ENCODE assay signal across 18 mouse cellular contexts in the genomic region with DNA sequence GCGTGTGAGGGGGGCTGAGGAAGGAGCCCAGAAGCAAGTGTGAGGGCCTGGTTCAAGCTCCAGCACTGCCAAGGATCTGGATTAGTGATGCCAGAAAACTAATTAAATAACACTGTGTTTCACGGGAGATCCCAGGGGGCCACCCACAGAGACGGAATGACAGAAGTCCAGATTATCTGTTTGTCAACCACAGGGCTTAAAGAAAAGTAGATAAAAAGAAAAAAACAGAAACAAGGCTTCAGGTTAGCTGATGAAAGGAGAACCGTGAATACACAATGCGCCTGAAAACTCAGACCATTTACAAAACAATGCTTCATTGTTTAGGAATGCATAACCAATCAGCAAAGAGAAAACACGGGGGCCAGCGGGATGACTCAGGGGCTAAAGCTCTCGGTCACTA. TPM values are rescaled to one million over a fixed set of nuclear protein-coding genes. Genes with fewer than 3 reads are reported as not detected.
DNase-seq lines count a peak whose midpoint lies in the region; ATAC-seq lines count a peak whose summit lies in the region.
"Had no signal": no experiment of that assay in that cellular context is flagged by ENCODE, and none has a peak within 500 bp of the region (broad histone marks: within the 10 kb centered on the region; RNA-seq: fewer than 3 reads in every experiment).

No protein-coding gene starts in this region.

- 0 out of 2 replicates have a peak, but pooled peaks cover 2% of the 10 kb centered on the region for H3K4me1 ChIP-seq in forebrain, embryonic 11.5 days (replicated peaks; ENCODE audit: control insufficient read depth, insufficient read depth, low read length)
- no peaks in the 10 kb centered on the region for H3K4me1 ChIP-seq in forebrain, embryonic 15.5 days
- peaks cover 6% of the 10 kb centered on the region; the same call in 1 of the 2 replicates for H3K4me1 ChIP-seq in midbrain, embryonic 11.5 days (ENCODE audit: control insufficient read depth, insufficient read depth, low read length)
- H3K4me1 ChIP-seq in midbrain, embryonic 16.5 days (ENCODE audit: control insufficient read depth, insufficient read depth, low read length): no peaks in the 10 kb centered on the region
- H3K4me1 ChIP-seq: hindbrain, embryonic 15.5 days; lung, embryonic 15.5 days had no signal

- peaks cover 11% of the 10 kb centered on the region; the same call in 1 of the 2 replicates for H3K27me3 ChIP-seq in forebrain, embryonic 11.5 days (ENCODE audit: control insufficient read depth, insufficient read depth, low read length)
- peaks cover 13% of the 10 kb centered on the region for H3K27me3 ChIP-seq in forebrain, embryonic 15.5 days
- peaks cover 12% of the 10 kb centered on the region for H3K27me3 ChIP-seq in midbrain, embryonic 11.5 days (ENCODE audit: control insufficient read depth, insufficient read depth, low read length)
- H3K27me3 ChIP-seq in midbrain, embryonic 16.5 days (ENCODE audit: control insufficient read depth, insufficient read depth, low read depth, low read length): peaks cover 6% of the 10 kb centered on the region
- H3K27me3 ChIP-seq: hindbrain, embryonic 15.5 days had no signal

- WGBS in forebrain, embryonic 11.5 days: under 1% methylated on average over 8 of the region's 8 CpGs
- 1% methylated on average over 8 of the region's 8 CpGs for WGBS in forebrain, embryonic 15.5 days
- 1% methylated on average over 8 of the region's 8 CpGs for WGBS in midbrain, embryonic 11.5 days
- 3% methylated on average over 8 of the region's 8 CpGs for WGBS in midbrain, embryonic 16.5 days

- DNase-seq in forebrain, embryonic 11.5 days (ENCODE audit: low spot score): peak; percentile 49
- DNase-seq in midbrain, embryonic 11.5 days (ENCODE audit: low spot score, missing footprints): no peak
- DNase-seq in ZHBTc4 (ENCODE audit: low read depth, low spot score): peak; percentile 95
- DNase-seq in adrenal gland, adult (ENCODE audit: inconsistent age in 2 of 2, low spot score in 1 of 2): no peak
- no peak for DNase-seq in heart, adult 9 months (ENCODE audit: low spot score in 2 of 2)
- DNase-seq: gastrocnemius, postnatal 25 days; kidney, adult 2 months; right cerebral cortex, postnatal 4 days; thymus, adult 18-20 months had no signal

- no peak overlapping the region for H3K4me3 ChIP-seq in forebrain, embryonic 11.5 days (ENCODE audit: low read depth, low read length)
- no peak overlapping the region for H3K4me3 ChIP-seq in forebrain, embryonic 15.5 days
- H3K4me3 ChIP-seq in midbrain, embryonic 11.5 days (ENCODE audit: low read depth, low read length): no peak overlapping the region
- H3K4me3 ChIP-seq in midbrain, embryonic 16.5 days (ENCODE audit: low read depth, low read length): no peak overlapping the region
- H3K4me3 ChIP-seq: heart, embryonic 15.5 days; hindbrain, embryonic 15.5 days; lung, embryonic 15.5 days had no signal

- no peak overlapping the region for H3K9ac ChIP-seq in forebrain, embryonic 11.5 days (ENCODE audit: low read length)
- H3K9ac ChIP-seq in forebrain, embryonic 15.5 days (replicated peaks): no peak overlapping the region
- H3K9ac ChIP-seq in midbrain, embryonic 11.5 days (ENCODE audit: low read length): no peak overlapping the region
- H3K9ac ChIP-seq in midbrain, embryonic 16.5 days (ENCODE audit: low read depth, low read length): no peak overlapping the region
- H3K9ac ChIP-seq: heart, embryonic 15.5 days; hindbrain, embryonic 15.5 days; lung, embryonic 15.5 days had no signal

- no peaks in the 10 kb centered on the region for H3K36me3 ChIP-seq in forebrain, embryonic 11.5 days (ENCODE audit: control insufficient read depth, insufficient read depth, low read length)
- H3K36me3 ChIP-seq in forebrain, embryonic 15.5 days: peaks cover 19% of the 10 kb centered on the region
- H3K36me3 ChIP-seq in midbrain, embryonic 11.5 days (ENCODE audit: control insufficient read depth, insufficient read depth, low read length): no peaks in the 10 kb centered on the region
- peaks cover 23% of the 10 kb centered on the region for H3K36me3 ChIP-seq in midbrain, embryonic 16.5 days (ENCODE audit: control insufficient read depth, insufficient read depth, low read length)
- H3K36me3 ChIP-seq: heart, embryonic 15.5 days; lung, embryonic 15.5 days had no signal

- H3K9me3 ChIP-seq in forebrain, embryonic 11.5 days (ENCODE audit: control insufficient read depth, low read length): no peaks in the 10 kb centered on the region
- no peaks in the 10 kb centered on the region for H3K9me3 ChIP-seq in forebrain, embryonic 15.5 days
- no peaks in the 10 kb centered on the region for H3K9me3 ChIP-seq in midbrain, embryonic 11.5 days (ENCODE audit: control insufficient read depth, low read length)
- no peaks in the 10 kb centered on the region for H3K9me3 ChIP-seq in midbrain, embryonic 16.5 days (replicated peaks; ENCODE audit: control insufficient read depth, low read length, poor library complexity, severe bottlenecking)
- H3K9me3 ChIP-seq: heart, embryonic 15.5 days; hindbrain, embryonic 15.5 days; lung, embryonic 15.5 days had no signal

- no peak overlapping the region for H3K4me2 ChIP-seq in forebrain, embryonic 11.5 days (ENCODE audit: low read depth, low read length, severe bottlenecking)
- H3K4me2 ChIP-seq in forebrain, embryonic 15.5 days (replicated peaks): no peak overlapping the region
- H3K4me2 ChIP-seq in midbrain, embryonic 11.5 days: 0 out of 2 replicates have a peak overlapping the region, but pooled peaks have one; percentile 6
- H3K4me2 ChIP-seq in midbrain, embryonic 16.5 days (ENCODE audit: low read length): no peak overlapping the region
- H3K4me2 ChIP-seq: heart, embryonic 15.5 days; hindbrain, embryonic 15.5 days; lung, embryonic 15.5 days had no signal

- no peak for ATAC-seq in forebrain, embryonic 11.5 days (replicated peaks; ENCODE audit: low FRiP score)
- no peak for ATAC-seq in forebrain, embryonic 15.5 days (replicated peaks)
- ATAC-seq in midbrain, embryonic 11.5 days (ENCODE audit: low FRiP score): peak; percentile 51; the same call in 1 of the 2 replicates
- ATAC-seq in midbrain, embryonic 16.5 days: no peak
- ATAC-seq: CD4-positive, CD25-positive, alpha-beta regulatory T cell, adult 4 months had no signal

- H3K27ac ChIP-seq in forebrain, embryonic 11.5 days (ENCODE audit: low read depth, low read length): no peak overlapping the region
- no peak overlapping the region for H3K27ac ChIP-seq in forebrain, embryonic 15.5 days (replicated peaks)
- H3K27ac ChIP-seq in midbrain, embryonic 11.5 days (ENCODE audit: low read depth, low read length): no peak overlapping the region
- H3K27ac ChIP-seq in midbrain, embryonic 16.5 days (ENCODE audit: low read length): no peak overlapping the region
- H3K27ac ChIP-seq: heart, embryonic 15.5 days; hindbrain, embryonic 15.5 days; lung, embryonic 15.5 days had no signal

RNA-seq across cellular contexts. Expression of gene Ap3b2, which starts 12.9 kb away (rescaled TPM):
- polyA plus RNA-seq in forebrain, embryonic 11.5 days (2014; fragmentation: Nextera tagmentation; extraction: Ambion mirVana): 26.1 and 27.3 TPM in 2 replicates
- 119 and 120 TPM in 2 replicates for polyA plus RNA-seq in forebrain, embryonic 15.5 days (2015; fragmentation: Nextera tagmentation; extraction: Ambion mirVana)
- polyA plus RNA-seq in midbrain, embryonic 11.5 days (2014; fragmentation: Nextera tagmentation; extraction: Ambion mirVana): 33.4 and 34.4 TPM in 2 replicates
- 161 TPM in 2 replicates for polyA plus RNA-seq in midbrain, embryonic 16.5 days (2015; fragmentation: Nextera tagmentation; extraction: Ambion mirVana)
- polyA plus RNA-seq: CD4-positive, CD25-positive, alpha-beta regulatory T cell, adult 4 months; liver, adult 2 months had no signal

RNA-seq across cellular contexts. Expression of gene BC048679, which starts 17.3 kb away (rescaled TPM):
- polyA plus RNA-seq in forebrain, embryonic 11.5 days (2014; fragmentation: Nextera tagmentation; extraction: Ambion mirVana): not detected in 2 replicates
- not detected in 2 replicates for polyA plus RNA-seq in forebrain, embryonic 15.5 days (2015; fragmentation: Nextera tagmentation; extraction: Ambion mirVana)
- not detected in 2 replicates for polyA plus RNA-seq in midbrain, embryonic 11.5 days (2014; fragmentation: Nextera tagmentation; extraction: Ambion mirVana)
- polyA plus RNA-seq in midbrain, embryonic 16.5 days (2015; fragmentation: Nextera tagmentation; extraction: Ambion mirVana): not detected in 2 replicates
- polyA plus RNA-seq: CD4-positive, CD25-positive, alpha-beta regulatory T cell, adult 4 months; cerebellum, adult 2 months; frontal cortex, adult 2 months; heart, embryonic 15.5 days; hindbrain, embryonic 15.5 days; liver, adult 2 months; lung, embryonic 15.5 days had no signal

RNA-seq across cellular contexts. Expression of gene Cpeb1, which starts 25.5 kb away (rescaled TPM):
- polyA plus RNA-seq in forebrain, embryonic 11.5 days (2014; fragmentation: Nextera tagmentation; extraction: Ambion mirVana): 1.1 and 2.4 TPM in 2 replicates
- polyA plus RNA-seq in forebrain, embryonic 15.5 days (2015; fragmentation: Nextera tagmentation; extraction: Ambion mirVana): 2.0 and 2.1 TPM in 2 replicates
- polyA plus RNA-seq in midbrain, embryonic 11.5 days (2014; fragmentation: Nextera tagmentation; extraction: Ambion mirVana): 1.4 and 2.2 TPM in 2 replicates
- polyA plus RNA-seq in midbrain, embryonic 16.5 days (2015; fragmentation: Nextera tagmentation; extraction: Ambion mirVana): 3.9 and 6.6 TPM in 2 replicates

Comparison
In these comparisons a context has a peak if more than half of its experiments do, and no peak if none do; other contexts are left out.
1. DNase-seq: peak in forebrain, embryonic 11.5 days (single experiment) and ZHBTc4 (single experiment); none in midbrain, embryonic 11.5 days (single experiment), adrenal gland, adult (0 of 2) and heart, adult 9 months (0 of 2).